29 mouse cellular contexts compared by ENCODE assay signal in the genomic region with DNA sequence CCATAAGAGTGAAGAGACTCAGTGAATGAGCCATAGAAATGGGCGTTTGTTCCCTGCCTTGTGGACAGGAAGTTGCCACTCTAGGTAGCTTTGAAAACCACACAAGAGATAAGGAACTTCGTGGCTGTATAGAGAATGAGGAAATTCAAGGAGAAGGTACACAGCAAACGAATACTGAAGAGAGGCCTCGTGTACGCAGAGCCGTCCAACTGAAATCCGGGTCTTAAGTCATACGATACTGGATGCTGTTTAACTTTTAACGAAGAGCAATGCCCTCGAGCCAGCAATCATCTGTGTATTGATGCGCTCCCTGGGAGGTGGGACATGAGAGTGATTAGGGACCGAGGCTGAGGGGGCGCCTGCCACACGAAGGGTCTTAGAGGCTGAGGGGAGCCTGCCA. TPM values are rescaled to one million over a fixed set of nuclear protein-coding genes. Genes with fewer than 3 reads are reported as not detected.
DNase-seq lines count a peak whose midpoint lies in the region; ATAC-seq and TF ChIP-seq lines count a peak whose summit lies in the region.
"Had no signal": no experiment of that assay in that cellular context is flagged by ENCODE, and none has a peak within 500 bp of the region (broad histone marks: within the 10 kb centered on the region; RNA-seq: fewer than 3 reads in every experiment).

No protein-coding gene starts in this region.

- no peak overlapping the region for H3K4me2 ChIP-seq in lung, postnatal 0 days (replicated peaks; ENCODE audit: low read depth, low read length)
- H3K4me2 ChIP-seq in midbrain, embryonic 11.5 days, result no peak overlapping the region
- H3K4me2 ChIP-seq: forebrain, embryonic 15.5 days; midbrain, embryonic 15.5 days had no signal

- intact Hi-C loops in heart, postnatal 14 days (cut with DNase I), result loop anchor here (5.0 kb wide), 2 partner anchors 36 to 74 kb away; partner anchors contain the start of gene Socs5

- no peak overlapping the region for H3K27ac ChIP-seq in lung, postnatal 0 days (ENCODE audit: low read length)
- H3K27ac ChIP-seq in midbrain, embryonic 11.5 days (ENCODE audit: low read depth, low read length), result no peak overlapping the region
- H3K27ac ChIP-seq: forebrain, embryonic 10.5 days; forebrain, embryonic 15.5 days; heart, adult 2 months; hindbrain, embryonic 10.5 days; hindbrain, embryonic 15.5 days; kidney, embryonic 15.5 days; layer of hippocampus, adult 2 months; liver, embryonic 14.5 days; midbrain, embryonic 15.5 days had no signal

- H3K9me3 ChIP-seq in lung, postnatal 0 days (ENCODE audit: low read length), result no peaks in the 10 kb centered on the region
- no peaks in the 10 kb centered on the region for H3K9me3 ChIP-seq in midbrain, embryonic 11.5 days (ENCODE audit: control insufficient read depth, low read length)
- H3K9me3 ChIP-seq: forebrain, embryonic 10.5 days; forebrain, embryonic 15.5 days; hindbrain, embryonic 15.5 days; kidney, embryonic 15.5 days; midbrain, embryonic 15.5 days had no signal

- no peaks in the 10 kb centered on the region for H3K4me1 ChIP-seq in lung, postnatal 0 days (ENCODE audit: insufficient read depth, low read depth, low read length)
- no peaks in the 10 kb centered on the region for H3K4me1 ChIP-seq in midbrain, embryonic 11.5 days (ENCODE audit: control insufficient read depth, insufficient read depth, low read length)
- H3K4me1 ChIP-seq: forebrain, embryonic 15.5 days; hindbrain, embryonic 15.5 days; midbrain, embryonic 15.5 days had no signal

- no peak overlapping the region for H3K4me3 ChIP-seq in lung, postnatal 0 days (ENCODE audit: low read depth, low read length)
- H3K4me3 ChIP-seq in midbrain, embryonic 11.5 days (ENCODE audit: low read depth, low read length), result no peak overlapping the region
- H3K4me3 ChIP-seq: embryonic facial prominence, embryonic 13.5 days; forebrain, embryonic 10.5 days; forebrain, embryonic 15.5 days; heart, adult 2 months; heart, embryonic 12.5 days; hindbrain, embryonic 10.5 days; hindbrain, embryonic 15.5 days; kidney, embryonic 15.5 days; layer of hippocampus, adult 2 months; midbrain, embryonic 15.5 days had no signal

- H3K9ac ChIP-seq in lung, postnatal 0 days (replicated peaks; ENCODE audit: low read depth), result no peak overlapping the region
- H3K9ac ChIP-seq in midbrain, embryonic 11.5 days (ENCODE audit: low read length), result no peak overlapping the region
- H3K9ac ChIP-seq: embryonic facial prominence, embryonic 13.5 days; forebrain, embryonic 15.5 days; heart, embryonic 12.5 days; hindbrain, embryonic 15.5 days; kidney, embryonic 15.5 days; liver, embryonic 14.5 days; midbrain, embryonic 15.5 days had no signal

- no peak; the same call in 1 of the 2 replicates for TF ChIP-seq EP300 in lung, postnatal 0 days (IDR thresholded peaks at IDR 0.05)

- peak; percentile 86 for DNase-seq in heart, adult 11 months
- no peak for DNase-seq in heart, postnatal 14 days
- peak; percentile 66 for DNase-seq in lung, postnatal 0 days (ENCODE audit: low spot score)
- no peak for DNase-seq in lung, postnatal 14 days
- no peak for DNase-seq in midbrain, embryonic 11.5 days (ENCODE audit: low spot score, missing footprints)
- DNase-seq in adrenal gland, postnatal 14 days, result no peak
- DNase-seq in thymus, postnatal 10 days (ENCODE audit: low spot score in 2 of 2), result no peak
- DNase-seq: adrenal gland, postnatal 25 days; cerebellum, adult 11-12 months; cerebellum, adult 9-11 months; gastrocnemius, postnatal 25 days; heart, adult 2 months; kidney, adult 11 months; kidney, postnatal 25 days; right cerebral cortex, adult 18-20 months; right cerebral cortex, postnatal 4 days; thymus, adult 2 months had no signal

- WGBS in lung, postnatal 0 days, result 53% methylated on average over 14 of the region's 14 CpGs
- WGBS in midbrain, embryonic 11.5 days, result 79% methylated on average over 14 of the region's 14 CpGs

- H3K36me3 ChIP-seq in lung, postnatal 0 days (ENCODE audit: insufficient read depth, low read length), result no peaks in the 10 kb centered on the region
- H3K36me3 ChIP-seq in midbrain, embryonic 11.5 days (ENCODE audit: control insufficient read depth, insufficient read depth, low read length), result no peaks in the 10 kb centered on the region
- H3K36me3 ChIP-seq: forebrain, embryonic 10.5 days; forebrain, embryonic 15.5 days; heart, embryonic 12.5 days; hindbrain, embryonic 10.5 days; hindbrain, embryonic 15.5 days; midbrain, embryonic 15.5 days had no signal

- TF ChIP-seq CTCF in lung, postnatal 0 days (IDR thresholded peaks at IDR 0.05), result no peak

- ATAC-seq in lung, postnatal 0 days, result peak; percentile 42
- peak; percentile 48 to 49; a peak in 1 of 4 replicates for ATAC-seq in hematopoietic stem cell, adult 5-6 weeks (replicated peaks in 1 of 2; ENCODE audit: insufficient read depth in 1 of 2, low FRiP score in 2 of 2, low TSS enrichment in 1 of 2, low read depth in 1 of 2, poor library complexity in 2 of 2, severe bottlenecking in 2 of 2)
- no peak for ATAC-seq in midbrain, embryonic 11.5 days (ENCODE audit: low FRiP score)
- ATAC-seq: forebrain, embryonic 15.5 days; inflammation-experienced regulatory T-cells, adult 6 months; midbrain, embryonic 15.5 days had no signal

- no peaks in the 10 kb centered on the region for H3K27me3 ChIP-seq in lung, postnatal 0 days (replicated peaks; ENCODE audit: insufficient read depth, low read length)
- no peaks in the 10 kb centered on the region for H3K27me3 ChIP-seq in midbrain, embryonic 11.5 days (ENCODE audit: control insufficient read depth, insufficient read depth, low read length)
- H3K27me3 ChIP-seq: embryonic facial prominence, embryonic 13.5 days; forebrain, embryonic 15.5 days; heart, embryonic 12.5 days; hindbrain, embryonic 15.5 days; kidney, embryonic 15.5 days; midbrain, embryonic 15.5 days had no signal

RNA-seq across cellular contexts. Expression of gene Socs5, which starts 35.7 kb away (rescaled TPM):
- 10 to 100 TPM; 30.3 to 32.8 TPM for total RNA-seq in heart, postnatal 14 days (2021)
- 9.5 and 10.5 TPM in 2 replicates for polyA plus RNA-seq in lung, postnatal 0 days (2015; fragmentation: Nextera tagmentation; extraction: Ambion mirVana)
- total RNA-seq in hematopoietic stem cell, adult 5-6 weeks (2017), result 16.4 and 20.0 TPM in 2 replicates
- polyA plus RNA-seq in midbrain, embryonic 11.5 days (2014; fragmentation: Nextera tagmentation; extraction: Ambion mirVana), result 13.0 and 15.5 TPM in 2 replicates
- total RNA-seq in adrenal gland, postnatal 14 days (2021), result 58.9 and 60.7 TPM in 2 replicates

Comparison
In these comparisons a context has a peak if more than half of its experiments do, and no peak if none do; other contexts are left out.
1. DNase-seq: peak in heart, adult 11 months (single experiment) and lung, postnatal 0 days (single experiment); none in heart, postnatal 14 days (0 of 2), lung, postnatal 14 days (single experiment), midbrain, embryonic 11.5 days (single experiment), adrenal gland, postnatal 14 days (single experiment) and thymus, postnatal 10 days (0 of 2).